ENCODE assay signal across 11 mouse cellular contexts in the genomic region with DNA sequence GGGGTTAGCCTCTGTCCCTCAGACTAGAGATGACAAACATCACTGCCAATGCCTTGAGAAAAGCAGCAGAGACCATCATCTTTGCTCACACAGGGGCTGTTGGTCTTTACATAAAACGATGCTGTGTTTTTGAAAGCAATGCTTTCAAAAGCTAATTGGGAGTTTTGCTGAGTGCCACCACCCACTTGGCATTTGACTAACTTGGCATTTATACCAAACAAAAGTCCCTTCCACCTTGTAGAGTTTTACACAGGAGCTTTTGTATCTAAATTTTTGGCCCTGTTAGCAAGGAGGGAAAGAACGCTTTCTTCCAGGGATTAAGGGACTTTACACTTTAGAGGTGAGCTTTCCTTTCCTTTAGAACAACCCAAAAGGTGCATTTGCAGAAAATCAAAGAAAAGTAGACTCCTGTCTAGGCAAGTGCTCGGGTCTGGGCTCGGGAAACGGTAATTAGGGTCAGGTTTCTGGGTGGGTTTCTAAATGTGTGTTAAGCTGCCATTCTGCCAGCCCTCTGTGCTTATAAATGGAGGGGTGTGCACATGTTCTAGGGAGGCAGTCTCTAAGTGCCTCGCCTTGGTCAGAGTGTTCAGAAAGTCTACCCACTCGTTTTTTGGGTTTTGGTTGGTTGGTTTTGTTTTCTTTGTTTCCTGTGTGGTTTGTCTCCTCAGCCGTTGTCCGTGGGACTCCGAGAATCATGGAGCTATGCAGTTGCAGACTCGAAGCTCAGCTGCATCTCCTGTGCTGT. TPM values are rescaled to one million over a fixed set of nuclear protein-coding genes. Genes with fewer than 3 reads are reported as not detected.
DNase-seq lines count a peak whose midpoint lies in the region; ATAC-seq and TF ChIP-seq lines count a peak whose summit lies in the region.
"Had no signal": no experiment of that assay in that cellular context is flagged by ENCODE, and none has a peak within 500 bp of the region (broad histone marks: within the 10 kb centered on the region; RNA-seq: fewer than 3 reads in every experiment).

No protein-coding gene starts in this region.

- no peak overlapping the region for H3K4me3 ChIP-seq in hindbrain, postnatal 0 days (ENCODE audit: low read length)
- H3K4me3 ChIP-seq in hindbrain, embryonic 12.5 days = no peak overlapping the region
- H3K4me3 ChIP-seq in forebrain, embryonic 14.5 days (ENCODE audit: low read depth, low read length) = no peak overlapping the region

- no peak for DNase-seq in hindbrain, postnatal 0 days (ENCODE audit: low spot score)
- DNase-seq in forebrain, embryonic 14.5 days (ENCODE audit: low spot score) = peak; percentile 52
- DNase-seq in thymus, postnatal 0 days (ENCODE audit: low spot score) = peak; percentile 50
- DNase-seq in layer of hippocampus, postnatal 14 days (ENCODE audit: low spot score in 2 of 2) = no peak
- DNase-seq: kidney, adult 18-20 months; spleen, adult 18-20 months had no signal

- H3K4me2 ChIP-seq in hindbrain, postnatal 0 days (ENCODE audit: low read depth, low read length) = peak overlapping the region; percentile 31; the same call in 1 of the 2 replicates
- no peak overlapping the region for H3K4me2 ChIP-seq in hindbrain, embryonic 12.5 days (replicated peaks)
- peak overlapping the region; percentile 34 for H3K4me2 ChIP-seq in forebrain, embryonic 14.5 days (ENCODE audit: low read length)

- H3K36me3 ChIP-seq in hindbrain, postnatal 0 days (ENCODE audit: insufficient read depth, low read length) = no peaks in the 10 kb centered on the region
- no peaks in the 10 kb centered on the region for H3K36me3 ChIP-seq in hindbrain, embryonic 12.5 days
- H3K36me3 ChIP-seq in forebrain, embryonic 14.5 days (ENCODE audit: control insufficient read depth, insufficient read depth, low read length) = no peaks in the 10 kb centered on the region

- no peaks in the 10 kb centered on the region for H3K9me3 ChIP-seq in hindbrain, postnatal 0 days (ENCODE audit: low read length)
- H3K9me3 ChIP-seq in hindbrain, embryonic 12.5 days (replicated peaks) = no peaks in the 10 kb centered on the region
- H3K9me3 ChIP-seq in forebrain, embryonic 14.5 days (replicated peaks; ENCODE audit: control insufficient read depth, low read length) = no peaks in the 10 kb centered on the region

- peaks cover 6% of the 10 kb centered on the region; the same call in 1 of the 2 replicates for H3K4me1 ChIP-seq in hindbrain, postnatal 0 days (ENCODE audit: insufficient read depth, low read length)
- H3K4me1 ChIP-seq in hindbrain, embryonic 12.5 days = 0 out of 2 replicates have a peak, but pooled peaks cover 6% of the 10 kb centered on the region
- peaks cover 9% of the 10 kb centered on the region for H3K4me1 ChIP-seq in forebrain, embryonic 14.5 days (ENCODE audit: control insufficient read depth, insufficient read depth, low read length)

- no peak overlapping the region for H3K27ac ChIP-seq in hindbrain, postnatal 0 days
- H3K27ac ChIP-seq in hindbrain, embryonic 12.5 days = no peak overlapping the region
- H3K27ac ChIP-seq in forebrain, embryonic 14.5 days (ENCODE audit: low read depth, low read length) = no peak overlapping the region
- H3K27ac ChIP-seq: liver, embryonic 14.5 days had no signal

- no peak for ATAC-seq in hindbrain, postnatal 0 days
- ATAC-seq in hindbrain, embryonic 12.5 days (ENCODE audit: low FRiP score) = no peak
- peak; percentile 23 for ATAC-seq in activated CD4-positive, CD25-positive, alpha-beta regulatory T cell, adult 4 months
- ATAC-seq in forebrain, embryonic 14.5 days = no peak
- ATAC-seq in granulocyte monocyte progenitor cell, adult 5-6 weeks (replicated peaks; ENCODE audit: poor library complexity, severe bottlenecking) = no peak
- no peak for ATAC-seq in megakaryocyte-erythroid progenitor cell, adult 5-6 weeks (replicated peaks; ENCODE audit: low FRiP score, low TSS enrichment, poor library complexity, severe bottlenecking)

- no peak for TF ChIP-seq CTCF in hindbrain, postnatal 0 days (IDR thresholded peaks at IDR 0.05; ENCODE audit: low read depth)

- WGBS in hindbrain, postnatal 0 days = 34% methylated on average over 11 of the region's 11 CpGs
- WGBS in hindbrain, embryonic 12.5 days = 38% methylated on average over 11 of the region's 11 CpGs
- 4% methylated on average over 11 of the region's 11 CpGs for WGBS in forebrain, embryonic 14.5 days

- H3K9ac ChIP-seq in hindbrain, postnatal 0 days (replicated peaks; ENCODE audit: low read length) = no peak overlapping the region
- no peak overlapping the region for H3K9ac ChIP-seq in hindbrain, embryonic 12.5 days
- no peak overlapping the region for H3K9ac ChIP-seq in forebrain, embryonic 14.5 days (ENCODE audit: low read length)
- H3K9ac ChIP-seq: liver, embryonic 14.5 days had no signal

- no peaks in the 10 kb centered on the region for H3K27me3 ChIP-seq in hindbrain, postnatal 0 days (ENCODE audit: insufficient read depth, low read length)
- H3K27me3 ChIP-seq in hindbrain, embryonic 12.5 days = no peaks in the 10 kb centered on the region
- H3K27me3 ChIP-seq in forebrain, embryonic 14.5 days (replicated peaks; ENCODE audit: control insufficient read depth, insufficient read depth, low read length) = no peaks in the 10 kb centered on the region

RNA-seq across cellular contexts. Expression of a gene that starts 18.8 kb away (rescaled TPM):
- total RNA-seq in hindbrain, postnatal 0 days (2014; rRNA removed) = 35.0 and 50.7 TPM in 2 replicates
- polyA plus RNA-seq in hindbrain, postnatal 0 days (2015; fragmentation: Nextera tagmentation; extraction: Ambion mirVana) = 158 and 171 TPM in 2 replicates
- 190 and 195 TPM in 2 replicates for polyA plus RNA-seq in hindbrain, embryonic 12.5 days (2016; fragmentation: Nextera tagmentation; extraction: Ambion mirVana)
- polyA plus RNA-seq in activated CD4-positive, CD25-positive, alpha-beta regulatory T cell, adult 4 months (2017; shearing (Covaris generic)) = 100 to 1,000 TPM; 188 to 241 TPM
- polyA plus RNA-seq in forebrain, embryonic 14.5 days (2014; fragmentation: Nextera tagmentation; extraction: Ambion mirVana) = 157 and 162 TPM in 2 replicates
- 261 and 268 TPM in 2 replicates for polyA plus RNA-seq in thymus, postnatal 0 days (2015; fragmentation: Nextera tagmentation; extraction: Ambion mirVana)
- 100 to 1,000 TPM; 134 to 137 TPM for total RNA-seq in layer of hippocampus, postnatal 14 days (2021)
- total RNA-seq in granulocyte monocyte progenitor cell, adult 5-6 weeks (2014; fragmentation: Nextera tagmentation) = 214 and 233 TPM in 2 replicates
- total RNA-seq in granulocyte monocyte progenitor cell, adult 5-6 weeks (2017) = 337 and 338 TPM in 2 replicates
- 458 and 509 TPM in 2 replicates for total RNA-seq in megakaryocyte-erythroid progenitor cell, adult 5-6 weeks (2014; fragmentation: Nextera tagmentation)
- 577 and 616 TPM in 2 replicates for total RNA-seq in megakaryocyte-erythroid progenitor cell, adult 5-6 weeks (2017)

Comparison
In these comparisons a context has a peak if more than half of its experiments do, and no peak if none do; other contexts are left out.
1. DNase-seq: peak in forebrain, embryonic 14.5 days (single experiment) and thymus, postnatal 0 days (single experiment); none in hindbrain, postnatal 0 days (single experiment) and layer of hippocampus, postnatal 14 days (0 of 2).